Mouse (Mus musculus): ENCODE results near the gene AU021092. TPM values are rescaled to one million over a fixed set of nuclear protein-coding genes. Genes with fewer than 3 reads are reported as not detected.

AU021092 gene
- polyA plus RNA-seq, 1 experiment from 2014 or later = 5.2 TPM

DNA sequence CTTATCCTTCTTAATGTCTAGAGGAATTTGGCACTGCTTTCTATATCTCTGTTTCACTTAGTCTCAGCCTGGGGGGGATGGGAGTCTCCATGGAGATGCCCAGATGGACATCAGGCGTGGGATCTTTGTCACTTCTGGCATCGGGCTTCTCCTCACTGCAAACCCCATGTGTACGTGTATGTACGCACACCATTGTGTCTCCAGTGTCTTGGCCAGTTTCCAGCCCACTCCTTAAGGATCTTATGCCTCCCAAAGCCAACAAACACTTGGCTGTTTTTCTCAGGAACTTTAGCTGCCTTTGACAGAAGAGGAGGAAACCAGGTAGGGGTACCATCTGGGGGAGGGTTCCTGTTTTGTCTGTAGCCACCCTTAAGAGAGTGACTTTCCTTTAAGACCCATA, 696 bp downstream of the AU021092 start:
- ATAC-seq (ENCODE audit: insufficient read depth, low FRiP score, low TSS enrichment) (no peak), DNase-seq (ENCODE audit: low spot score) (no peak)
- H3K4me1 ChIP-seq (ENCODE audit: control insufficient read depth, insufficient read depth, low read length) = no peaks in the 10 kb centered on the region
- no peak overlapping the region for H3K9ac ChIP-seq (ENCODE audit: low read length)
- no peaks in the 10 kb centered on the region for H3K36me3 ChIP-seq (ENCODE audit: control insufficient read depth, insufficient read depth, low read length)
- H3K27ac ChIP-seq (ENCODE audit: low read depth, low read length) = no peak overlapping the region
- no peaks in the 10 kb centered on the region for H3K9me3 ChIP-seq (ENCODE audit: control insufficient read depth, low read length)
- WGBS = 77% methylated on average over 4 of the region's 4 CpGs
- no peaks in the 10 kb centered on the region for H3K27me3 ChIP-seq (ENCODE audit: control insufficient read depth, insufficient read depth, low read length)
- no peak overlapping the region for H3K4me2 ChIP-seq (ENCODE audit: low read depth)
- no peak overlapping the region for H3K4me3 ChIP-seq (ENCODE audit: low read depth, low read length)

GRCm38 (mm10) chr16:5217341-5218133, 4.6 kb downstream of the AU021092 start:
- DNase-seq (ENCODE audit: low spot score) (no peak), ATAC-seq (ENCODE audit: insufficient read depth, low FRiP score, low TSS enrichment) (no peak)
- no peak overlapping the region for H3K4me3 ChIP-seq (ENCODE audit: low read depth, low read length)
- H3K36me3 ChIP-seq (ENCODE audit: control insufficient read depth, insufficient read depth, low read length) = no peaks in the 10 kb centered on the region
- H3K9me3 ChIP-seq (ENCODE audit: control insufficient read depth, low read length) = no peaks in the 10 kb centered on the region
- H3K9ac ChIP-seq (ENCODE audit: low read length) = no peak overlapping the region
- H3K4me2 ChIP-seq (ENCODE audit: low read depth) = no peak overlapping the region
- H3K27me3 ChIP-seq (ENCODE audit: control insufficient read depth, insufficient read depth, low read length) = no peaks in the 10 kb centered on the region
- H3K27ac ChIP-seq (ENCODE audit: low read depth, low read length) = no peak overlapping the region
- WGBS = 70% methylated on average over 5 of the region's 5 CpGs
- H3K4me1 ChIP-seq (ENCODE audit: control insufficient read depth, insufficient read depth, low read length) = no peaks in the 10 kb centered on the region

GRCm38 (mm10) chr16:5216686-5217085, 5.4 kb downstream of the AU021092 start:
- no peaks in the 10 kb centered on the region for H3K36me3 ChIP-seq (ENCODE audit: control insufficient read depth, insufficient read depth, low read length)
- no peaks in the 10 kb centered on the region for H3K4me1 ChIP-seq (ENCODE audit: control insufficient read depth, insufficient read depth, low read length)
- ATAC-seq (ENCODE audit: insufficient read depth, low FRiP score, low TSS enrichment) = no peak
- no peaks in the 10 kb centered on the region for H3K27me3 ChIP-seq (ENCODE audit: control insufficient read depth, insufficient read depth, low read length)
- no peaks in the 10 kb centered on the region for H3K9me3 ChIP-seq (ENCODE audit: control insufficient read depth, low read length)
- H3K27ac ChIP-seq (ENCODE audit: low read depth, low read length) = no peak overlapping the region
- no peak overlapping the region for H3K4me3 ChIP-seq (ENCODE audit: low read depth, low read length)
- H3K4me2 ChIP-seq (ENCODE audit: low read depth) = no peak overlapping the region
- WGBS = 67% methylated on average over 6 of the region's 6 CpGs
- no peak for DNase-seq (ENCODE audit: low spot score)
- no peak overlapping the region; the same call in 1 of the 2 replicates for H3K9ac ChIP-seq (ENCODE audit: low read length)

DNA sequence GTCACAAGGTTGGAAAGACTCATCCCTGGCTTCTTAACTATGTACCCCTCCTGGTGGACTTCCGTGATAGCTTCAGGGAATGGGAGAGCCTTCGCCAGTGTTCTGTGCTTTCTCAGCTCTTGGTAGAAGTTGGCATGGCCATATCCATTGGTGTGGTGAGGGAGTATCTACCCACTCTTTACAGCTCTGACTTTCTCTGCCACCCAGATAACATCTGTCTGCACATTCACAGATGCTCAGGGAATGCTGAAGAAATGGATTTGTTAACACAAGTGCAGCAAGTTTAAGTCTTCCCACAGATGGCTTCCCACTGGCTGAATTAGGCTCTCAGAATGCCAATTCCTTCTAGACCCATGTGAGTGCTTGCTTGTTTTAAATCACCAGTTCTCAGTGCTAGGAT, 8.0 kb downstream of the AU021092 start:
- Histone ChIP-seq H3K4me3 (ENCODE audit: low read depth, low read length) (no peak overlapping the region), H3K4me1 (ENCODE audit: control insufficient read depth, insufficient read depth, low read length) (no peaks in the 10 kb centered on the region), H3K27me3 (ENCODE audit: control insufficient read depth, insufficient read depth, low read length) (no peaks in the 10 kb centered on the region), H3K27ac (ENCODE audit: low read depth, low read length) (no peak overlapping the region), H3K4me2 (ENCODE audit: low read depth) (no peak overlapping the region), H3K9me3 (ENCODE audit: control insufficient read depth, low read length) (no peaks in the 10 kb centered on the region), H3K9ac (ENCODE audit: low read length) (no peak overlapping the region), H3K36me3 (ENCODE audit: control insufficient read depth, insufficient read depth, low read length) (no peaks in the 10 kb centered on the region)
- DNase-seq (ENCODE audit: low spot score) (no peak), ATAC-seq (ENCODE audit: insufficient read depth, low FRiP score, low TSS enrichment) (no peak)
- 90% methylated on average over 2 of the region's 2 CpGs for WGBS

DNA sequence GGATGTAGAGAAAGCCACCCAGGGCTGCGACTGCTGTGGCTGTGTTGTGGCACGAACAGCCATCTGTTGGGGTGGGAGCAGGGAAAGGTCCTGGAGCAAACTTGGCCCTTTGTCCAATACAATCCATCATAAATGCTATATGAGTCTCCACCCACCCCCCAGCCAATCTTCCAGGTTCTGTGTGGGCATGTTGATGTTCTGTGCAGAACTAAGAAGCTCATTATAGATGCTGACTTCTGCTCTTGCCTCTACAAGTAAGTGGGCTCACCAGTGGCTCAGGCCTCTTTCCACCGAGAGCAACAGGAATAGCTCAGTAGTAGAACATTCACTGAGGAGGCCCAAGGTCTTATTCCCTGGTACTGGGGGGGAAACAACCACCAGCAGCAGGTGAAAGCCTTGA, 9.9 kb downstream of the AU021092 start:
- WGBS = 84% methylated on average over 3 of the region's 3 CpGs
- ATAC-seq (ENCODE audit: insufficient read depth, low FRiP score, low TSS enrichment) (no peak), DNase-seq (ENCODE audit: low spot score) (no peak)
- H3K4me2 ChIP-seq (ENCODE audit: low read depth) = no peak overlapping the region
- H3K27ac ChIP-seq (ENCODE audit: low read depth, low read length) = no peak overlapping the region
- no peaks in the 10 kb centered on the region for H3K27me3 ChIP-seq (ENCODE audit: control insufficient read depth, insufficient read depth, low read length)
- no peak overlapping the region for H3K9ac ChIP-seq (ENCODE audit: low read length)
- no peak overlapping the region for H3K4me3 ChIP-seq (ENCODE audit: low read depth, low read length)
- no peaks in the 10 kb centered on the region for H3K9me3 ChIP-seq (ENCODE audit: control insufficient read depth, low read length)
- H3K4me1 ChIP-seq (ENCODE audit: control insufficient read depth, insufficient read depth, low read length) = no peaks in the 10 kb centered on the region
- no peaks in the 10 kb centered on the region for H3K36me3 ChIP-seq (ENCODE audit: control insufficient read depth, insufficient read depth, low read length)

DNA sequence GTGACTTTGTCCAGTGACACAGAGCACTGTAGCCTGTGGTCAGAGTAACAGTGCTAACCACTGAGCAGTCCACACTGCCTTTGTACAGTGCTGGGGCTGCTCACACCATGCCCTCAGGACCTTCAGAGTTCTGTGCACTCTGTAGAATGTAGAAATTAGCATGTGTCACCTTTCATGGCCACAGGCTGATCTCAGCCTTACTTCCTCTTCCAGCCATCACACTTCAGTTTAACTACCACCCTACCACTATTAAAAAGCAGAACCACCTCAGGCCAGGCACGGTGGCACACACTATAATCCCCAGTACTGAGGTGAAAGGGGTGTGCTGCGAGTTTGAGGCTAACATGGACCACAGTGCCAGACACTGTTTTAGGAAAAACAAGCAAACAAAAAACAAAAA, 11.7 kb downstream of the AU021092 start:
- H3K36me3 ChIP-seq (ENCODE audit: control insufficient read depth, insufficient read depth, low read length) = no peaks in the 10 kb centered on the region

GRCm38 (mm10) chr16:5206051-5206450, 16.0 kb downstream of the AU021092 start:
- Histone ChIP-seq H3K27ac (ENCODE audit: low read depth, low read length) (no peak overlapping the region), H3K36me3 (ENCODE audit: control insufficient read depth, insufficient read depth, low read length) (no peaks in the 10 kb centered on the region), H3K9ac (ENCODE audit: low read length) (no peak overlapping the region), H3K4me1 (ENCODE audit: control insufficient read depth, insufficient read depth, low read length) (no peaks in the 10 kb centered on the region), H3K4me3 (ENCODE audit: low read depth, low read length) (no peak overlapping the region), H3K4me2 (ENCODE audit: low read depth) (no peak overlapping the region), H3K27me3 (ENCODE audit: control insufficient read depth, insufficient read depth, low read length) (no peaks in the 10 kb centered on the region), H3K9me3 (ENCODE audit: control insufficient read depth, low read length) (no peaks in the 10 kb centered on the region)
- no peak for DNase-seq (ENCODE audit: low spot score)
- no peak for ATAC-seq (ENCODE audit: insufficient read depth, low FRiP score, low TSS enrichment)
- WGBS = 72% methylated on average over 5 of the region's 5 CpGs

More for the DNA sequence above, 11.7 kb downstream of the AU021092 start:
- WGBS = 74% methylated on average over 2 of the region's 2 CpGs
- Histone ChIP-seq H3K4me3 (ENCODE audit: low read depth, low read length) (no peak overlapping the region), H3K4me2 (ENCODE audit: low read depth) (no peak overlapping the region), H3K4me1 (ENCODE audit: control insufficient read depth, insufficient read depth, low read length) (no peaks in the 10 kb centered on the region), H3K27ac (ENCODE audit: low read depth, low read length) (no peak overlapping the region), H3K27me3 (ENCODE audit: control insufficient read depth, insufficient read depth, low read length) (no peaks in the 10 kb centered on the region), H3K9ac (ENCODE audit: low read length) (no peak overlapping the region), H3K9me3 (ENCODE audit: control insufficient read depth, low read length) (no peaks in the 10 kb centered on the region)
- DNase-seq (ENCODE audit: low spot score) = no peak
- ATAC-seq (ENCODE audit: insufficient read depth, low FRiP score, low TSS enrichment) = no peak

GRCm38 (mm10) chr16:5205431-5205970, 16.6 kb downstream of the AU021092 start:
- Histone ChIP-seq H3K36me3 (ENCODE audit: control insufficient read depth, insufficient read depth, low read length) (no peaks in the 10 kb centered on the region), H3K4me2 (ENCODE audit: low read depth) (no peak overlapping the region), H3K4me3 (ENCODE audit: low read depth, low read length) (no peak overlapping the region), H3K27ac (ENCODE audit: low read depth, low read length) (no peak overlapping the region), H3K27me3 (ENCODE audit: control insufficient read depth, insufficient read depth, low read length) (no peaks in the 10 kb centered on the region), H3K9me3 (ENCODE audit: control insufficient read depth, low read length) (no peaks in the 10 kb centered on the region), H3K4me1 (ENCODE audit: control insufficient read depth, insufficient read depth, low read length) (no peaks in the 10 kb centered on the region), H3K9ac (ENCODE audit: low read length) (no peak overlapping the region)
- WGBS = 86% methylated on average over 5 of the region's 5 CpGs
- DNase-seq (ENCODE audit: low spot score) = no peak
- ATAC-seq (ENCODE audit: insufficient read depth, low FRiP score, low TSS enrichment) = no peak
